Mouse (Mus musculus) limb, embryonic 13.5 days (tissue): Measurements from ENCODE around the gene Higd1c. TPM values are rescaled to one million over a fixed set of nuclear protein-coding genes. Genes with fewer than 3 reads are reported as not detected.
"Not testable (repeated sequence)": the region's sequence is repeated elsewhere in the genome, so short reads cannot be mapped to it uniquely, and the experiment has no call there.

Experiments used
- ATAC-seq: fragments of 200-750 bp; cut with Nextera tagmentation; 2 replicates; pipeline ENCODE4 v1.8.0; 2017; ENCODE audit warnings: low read depth, moderate number of reproducible peaks, moderate TSS enrichment; ENCODE audit not compliant: low FRiP score
- H3K27ac ChIP-seq: fragments of 300-500 bp; sonication (generic); 2 replicates; pipeline ENCODE4 v1.5.1; 2015; ENCODE audit warnings: inconsistent platforms, mild to moderate bottlenecking, moderate library complexity
- H3K27me3 ChIP-seq: fragments of 300-500 bp; sonication (generic); 2 replicates; pipeline ENCODE4 v1.6.1; 2015; ENCODE audit warnings: mild to moderate bottlenecking, inconsistent platforms
- H3K36me3 ChIP-seq: fragments of 300-500 bp; sonication (generic); 2 replicates; pipeline ENCODE4 v1.6.1; 2015; ENCODE audit warnings: inconsistent platforms, mild to moderate bottlenecking, moderate library complexity
- H3K4me1 ChIP-seq: fragments of 300-500 bp; sonication (generic); 2 replicates; pipeline ENCODE4 v1.6.1; 2015; ENCODE audit warnings: inconsistent platforms
- H3K4me2 ChIP-seq: fragments of 300-500 bp; sonication (generic); replicated peaks from 2 replicates; pipeline ENCODE4 v1.6.1; 2015; ENCODE audit warnings: inconsistent platforms, mild to moderate bottlenecking, moderate library complexity
- H3K4me3 ChIP-seq: fragments of 300-500 bp; sonication (generic); 2 replicates; pipeline ENCODE4 v1.5.1; 2015; ENCODE audit warnings: moderate library complexity, mild to moderate bottlenecking, inconsistent platforms
- H3K9ac ChIP-seq: fragments of 300-500 bp; sonication (generic); 2 replicates; pipeline ENCODE4 v1.6.1; 2015; ENCODE audit warnings: mild to moderate bottlenecking, inconsistent platforms
- H3K9me3 ChIP-seq: fragments of 300-500 bp; sonication (generic); 2 replicates; pipeline ENCODE4 v1.6.1; 2016; ENCODE audit warnings: inconsistent platforms
- WGBS: fragments of 180-500 bp; shearing (Covaris S2); methylation state at CpG from one replicate; pipeline ENCODE4 v1.1.7; 2015; 5-methylcytosine and 5-hydroxymethylcytosine counted together
- polyA plus RNA-seq: library from polyadenylated mRNA; unstranded; fragments of >200 nt; fragmentation: Nextera tagmentation; extraction: Ambion mirVana; gene quantifications from 2 replicates; pipeline ENCODE4 v1.2.1, GENCODE M21; 2015

Gene Higd1c
- not detected in 2 replicates for polyA plus RNA-seq

DNA sequence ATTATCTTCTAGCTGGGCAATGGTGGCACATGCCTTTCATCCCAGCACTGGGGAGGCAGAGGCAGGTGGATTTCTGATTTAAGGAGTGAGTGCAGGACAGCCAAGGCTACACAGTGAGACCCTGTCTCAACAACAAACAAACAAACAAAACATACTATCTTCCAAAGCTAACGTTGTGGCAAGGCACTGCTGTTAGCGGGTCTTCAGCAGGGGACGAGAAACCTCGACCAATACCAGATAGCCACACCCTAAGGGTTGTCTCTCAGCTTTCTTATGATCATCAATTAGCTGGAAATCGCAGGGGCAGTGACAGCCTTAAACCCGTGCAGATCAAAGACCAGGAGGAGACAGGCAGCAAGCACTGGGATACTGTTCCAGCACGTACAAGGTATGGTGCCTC, at the start of gene Higd1c:
Higd1c (plus strand) TSS at position 301 of the 400 bp plus-strand sequence.
- Histone ChIP-seq H3K27me3 (peaks cover 5% of the 10 kb centered on the region; the same call in 1 of the 2 replicates), H3K36me3 (no peaks in the 10 kb centered on the region), H3K27ac (no peak within 1 kb of the TSS), H3K9ac (no peak within 1 kb of the TSS), H3K4me1 (peaks cover 7% of the 10 kb centered on the region; the same call in 1 of the 2 replicates), H3K4me3 (no peak within 1 kb of the TSS), H3K9me3 (no peaks in the 10 kb centered on the region; the same call in 1 of the 2 replicates), H3K4me2 (no peak within 1 kb of the TSS)
- 48% methylated on average over 7 of the region's 7 CpGs for WGBS
- ATAC-seq: no peak

DNA sequence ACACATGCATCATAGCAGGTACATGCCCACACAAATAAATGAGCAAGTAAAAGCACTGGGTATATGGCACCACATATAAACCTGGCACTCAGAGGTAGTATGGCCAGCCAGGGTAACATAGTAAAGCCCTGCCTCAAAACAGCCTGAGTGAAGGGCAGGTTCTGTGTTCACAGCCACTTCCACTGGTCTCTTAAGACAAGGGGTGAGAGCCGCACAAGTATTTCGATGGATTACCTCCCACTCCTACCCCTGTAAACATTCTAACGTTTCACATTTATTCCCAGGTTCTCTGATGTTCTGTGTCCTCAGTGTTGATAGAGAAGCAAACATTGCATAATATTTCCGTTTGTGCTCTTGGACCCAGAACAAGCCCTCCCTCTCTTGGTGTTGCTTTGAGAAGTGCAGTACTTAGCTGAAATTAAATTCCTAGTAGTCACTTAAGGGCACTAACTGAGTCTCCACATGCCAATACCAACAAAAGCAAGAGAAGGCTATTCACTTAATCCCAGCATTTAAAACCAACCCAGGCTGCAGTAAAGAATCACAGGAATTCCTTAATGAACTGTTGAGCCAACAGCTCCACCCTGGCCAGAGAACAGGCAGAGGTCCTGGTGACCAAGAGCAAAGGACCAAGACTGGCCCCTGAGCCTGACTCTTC, 46.2 kb upstream of the Higd1c start:
- ATAC-seq, H3K36me3 ChIP-seq, H3K27ac ChIP-seq, H3K9ac ChIP-seq, H3K4me2 ChIP-seq, H3K4me1 ChIP-seq, H3K4me3 ChIP-seq, H3K9me3 ChIP-seq, H3K27me3 ChIP-seq: not testable (repeated sequence)
- 47% methylated on average over 4 of the region's 4 CpGs for WGBS

- Histone ChIP-seq H3K9me3 (no peaks in the 10 kb centered on the region), H3K27ac (no peak overlapping the region)
These were observed 44.5 kb upstream of the Higd1c start for GRCm38 (mm10) chr15:100319884-100320283.

DNA sequence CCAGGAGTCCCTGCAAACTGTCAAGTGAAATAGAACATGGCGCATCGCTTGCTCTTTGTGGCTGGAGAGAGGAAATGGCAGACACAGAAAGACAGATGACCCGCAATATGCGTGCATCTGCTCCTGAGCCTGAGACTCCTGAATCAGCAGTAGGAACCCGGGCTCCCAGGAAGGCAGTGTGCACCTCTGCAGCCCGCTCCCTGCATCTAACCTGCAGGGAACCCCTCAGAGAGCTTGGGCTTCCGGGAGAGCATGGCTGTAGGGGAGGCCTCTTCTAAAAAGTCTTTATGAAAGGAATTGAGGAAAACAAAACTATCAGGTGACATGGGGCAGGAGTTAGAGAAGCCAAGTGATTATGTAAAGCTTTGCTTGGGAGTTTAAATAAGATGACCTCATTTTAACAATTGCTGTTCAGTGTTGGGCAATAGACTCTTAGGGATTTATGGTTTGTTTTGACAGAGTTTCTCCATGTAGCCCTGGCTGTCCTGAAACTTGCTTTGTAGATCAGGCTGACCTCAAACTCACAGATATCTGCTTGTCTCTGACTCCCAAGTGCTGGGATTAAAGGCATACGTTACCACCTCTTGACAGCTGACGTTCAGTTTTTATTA, 43.9 kb upstream of the Higd1c start:
- 0 out of 2 replicates have a peak, but pooled peaks cover 5% of the 10 kb centered on the region for H3K4me1 ChIP-seq
- H3K27me3 ChIP-seq: no peaks in the 10 kb centered on the region
- H3K4me3 ChIP-seq: no peak overlapping the region
- no peak overlapping the region for H3K4me2 ChIP-seq
- H3K36me3 ChIP-seq: no peaks in the 10 kb centered on the region
- WGBS: 50% methylated on average over 9 of the region's 9 CpGs
- no peak overlapping the region for H3K27ac ChIP-seq
- no peak overlapping the region for H3K9ac ChIP-seq
- H3K9me3 ChIP-seq: no peaks in the 10 kb centered on the region
- ATAC-seq: no peak

More at GRCm38 (mm10) chr15:100319884-100320283, 44.5 kb upstream of the Higd1c start:
- no peak overlapping the region for H3K4me2 ChIP-seq
- H3K4me1 ChIP-seq: 0 out of 2 replicates have a peak, but pooled peaks cover 5% of the 10 kb centered on the region
- no peak for ATAC-seq
- H3K27me3 ChIP-seq: no peaks in the 10 kb centered on the region
- 76% methylated on average over 1 of the region's 1 CpGs for WGBS
- H3K9ac ChIP-seq: no peak overlapping the region
- no peak overlapping the region for H3K4me3 ChIP-seq
- H3K36me3 ChIP-seq: no peaks in the 10 kb centered on the region

DNA sequence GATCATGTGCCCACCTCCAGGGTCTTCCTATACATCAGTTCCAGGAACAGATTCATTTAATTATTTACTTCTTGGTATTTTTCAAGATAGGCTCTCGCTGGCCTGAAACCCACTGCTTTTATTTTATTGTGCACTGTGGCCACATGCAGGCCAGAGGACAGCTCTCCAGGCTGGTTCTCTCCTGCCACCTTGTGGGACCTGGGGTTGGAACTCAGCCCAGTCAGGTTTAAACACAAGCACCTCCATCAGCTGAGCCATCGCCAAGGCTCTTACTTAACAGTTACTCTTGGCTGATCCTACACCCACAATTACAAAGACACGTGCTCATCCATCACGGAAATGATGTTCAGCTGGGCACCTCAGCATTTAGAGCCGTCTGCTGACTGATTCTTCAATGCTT, 43.2 kb upstream of the Higd1c start:
- H3K36me3 ChIP-seq: no peaks in the 10 kb centered on the region
- 53% methylated on average over 5 of the region's 5 CpGs for WGBS
- no peaks in the 10 kb centered on the region for H3K9me3 ChIP-seq
- H3K4me1 ChIP-seq: 0 out of 2 replicates have a peak, but pooled peaks cover 5% of the 10 kb centered on the region
- H3K27me3 ChIP-seq: no peaks in the 10 kb centered on the region
- H3K4me3 ChIP-seq: no peak overlapping the region
- ATAC-seq: no peak
- no peak overlapping the region for H3K27ac ChIP-seq
- no peak overlapping the region for H3K9ac ChIP-seq
- H3K4me2 ChIP-seq: no peak overlapping the region

GRCm38 (mm10) chr15:100324021-100324591, 40.2 kb upstream of the Higd1c start:
- WGBS: 63% methylated on average over 12 of the region's 12 CpGs
- no peak overlapping the region for H3K9ac ChIP-seq
- ATAC-seq: no peak
- H3K4me2 ChIP-seq: no peak overlapping the region
- H3K4me1 ChIP-seq: 0 out of 2 replicates have a peak, but pooled peaks cover 5% of the 10 kb centered on the region
- no peaks in the 10 kb centered on the region for H3K9me3 ChIP-seq
- no peak overlapping the region for H3K27ac ChIP-seq
- H3K36me3 ChIP-seq: no peaks in the 10 kb centered on the region
- H3K27me3 ChIP-seq: no peaks in the 10 kb centered on the region
- H3K4me3 ChIP-seq: no peak overlapping the region

DNA sequence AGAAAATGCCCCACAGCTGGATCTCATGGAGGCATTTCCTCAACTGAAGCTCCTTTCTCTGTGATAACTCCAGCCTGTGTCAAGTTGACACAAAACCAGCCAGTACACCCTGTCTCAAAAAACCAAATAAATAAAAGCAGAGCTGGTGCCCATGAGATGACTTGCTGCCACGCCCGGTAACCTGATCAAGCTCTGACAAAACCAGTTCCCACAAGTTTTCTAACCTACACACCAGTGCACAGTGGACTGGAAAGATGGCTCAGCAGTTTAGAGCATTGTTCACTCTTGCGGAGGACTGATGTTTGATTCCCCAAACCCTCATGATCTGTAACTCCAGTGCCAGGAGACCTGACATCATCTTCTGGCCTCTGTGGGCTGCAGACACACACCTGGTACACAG, 39.1 kb upstream of the Higd1c start:
- H3K4me2 ChIP-seq: no peak overlapping the region
- H3K9me3 ChIP-seq: no peaks in the 10 kb centered on the region
- H3K4me1 ChIP-seq: 0 out of 2 replicates have a peak, but pooled peaks cover 2% of the 10 kb centered on the region
- no peak for ATAC-seq
- H3K36me3 ChIP-seq: no peaks in the 10 kb centered on the region
- no peaks in the 10 kb centered on the region for H3K27me3 ChIP-seq
- H3K9ac ChIP-seq: no peak overlapping the region
- H3K27ac ChIP-seq: no peak overlapping the region
- H3K4me3 ChIP-seq: no peak overlapping the region
- 75% methylated on average over 3 of the region's 3 CpGs for WGBS

- not testable (repeated sequence) for ATAC-seq, H3K4me3 ChIP-seq, H3K27me3 ChIP-seq, H3K36me3 ChIP-seq, H3K4me1 ChIP-seq, H3K9me3 ChIP-seq, H3K9ac ChIP-seq, H3K27ac ChIP-seq, H3K4me2 ChIP-seq
- 70% methylated on average over 4 of the region's 4 CpGs for WGBS
These were observed 36.3 kb upstream of the Higd1c start for GRCm38 (mm10) chr15:100328089-100328488.

DNA sequence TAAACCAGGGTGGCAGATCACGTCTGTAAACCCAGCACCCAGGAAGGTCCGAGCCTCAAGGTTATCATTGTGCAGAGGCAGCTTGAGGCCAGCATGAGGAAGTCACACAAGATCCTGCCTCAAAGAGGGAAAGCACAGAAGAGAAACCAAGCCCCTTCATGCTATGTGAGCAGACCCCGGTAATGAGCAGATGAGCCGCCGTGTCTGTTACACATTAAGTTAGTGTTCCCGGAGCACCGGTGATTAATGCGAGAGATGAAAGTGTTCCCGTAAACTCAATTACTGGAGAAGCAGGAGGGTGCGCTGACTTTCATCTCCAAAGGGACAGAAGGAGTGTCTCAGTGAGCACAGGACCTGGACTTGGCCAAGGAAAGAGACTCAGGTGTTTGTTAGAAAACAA, 35.0 kb upstream of the Higd1c start:
- not testable (repeated sequence) for H3K9me3 ChIP-seq, H3K27me3 ChIP-seq, H3K4me2 ChIP-seq, ATAC-seq, H3K4me1 ChIP-seq, H3K9ac ChIP-seq, H3K4me3 ChIP-seq, H3K27ac ChIP-seq, H3K36me3 ChIP-seq
- 10% methylated on average over 10 of the region's 10 CpGs for WGBS

DNA sequence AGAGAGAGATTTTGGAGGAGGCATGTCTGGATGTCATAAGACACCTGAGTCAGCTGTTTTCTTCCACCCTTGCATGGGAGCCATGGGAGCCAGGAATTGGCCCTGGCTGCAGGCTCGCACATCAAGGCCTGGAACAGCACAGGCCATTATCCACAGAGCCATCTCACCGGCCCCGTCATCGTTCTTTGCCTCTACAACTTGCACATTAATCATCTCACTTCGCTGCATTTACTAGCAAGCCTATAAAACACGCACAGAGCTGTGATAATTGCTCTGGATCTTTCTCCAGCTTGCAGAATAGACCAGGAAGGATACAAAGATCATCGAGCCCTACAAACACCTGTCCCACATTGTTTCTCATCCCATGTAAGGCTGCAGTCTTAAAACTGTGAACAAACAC, 33.6 kb upstream of the Higd1c start:
- 37% methylated on average over 7 of the region's 7 CpGs for WGBS
- Histone ChIP-seq H3K4me2 (no peak overlapping the region), H3K27me3 (no peaks in the 10 kb centered on the region), H3K27ac (no peak overlapping the region), H3K36me3 (no peaks in the 10 kb centered on the region), H3K9me3 (no peaks in the 10 kb centered on the region), H3K9ac (no peak overlapping the region), H3K4me1 (0 out of 2 replicates have a peak, but pooled peaks cover 5% of the 10 kb centered on the region), H3K4me3 (no peak overlapping the region)
- ATAC-seq: no peak

DNA sequence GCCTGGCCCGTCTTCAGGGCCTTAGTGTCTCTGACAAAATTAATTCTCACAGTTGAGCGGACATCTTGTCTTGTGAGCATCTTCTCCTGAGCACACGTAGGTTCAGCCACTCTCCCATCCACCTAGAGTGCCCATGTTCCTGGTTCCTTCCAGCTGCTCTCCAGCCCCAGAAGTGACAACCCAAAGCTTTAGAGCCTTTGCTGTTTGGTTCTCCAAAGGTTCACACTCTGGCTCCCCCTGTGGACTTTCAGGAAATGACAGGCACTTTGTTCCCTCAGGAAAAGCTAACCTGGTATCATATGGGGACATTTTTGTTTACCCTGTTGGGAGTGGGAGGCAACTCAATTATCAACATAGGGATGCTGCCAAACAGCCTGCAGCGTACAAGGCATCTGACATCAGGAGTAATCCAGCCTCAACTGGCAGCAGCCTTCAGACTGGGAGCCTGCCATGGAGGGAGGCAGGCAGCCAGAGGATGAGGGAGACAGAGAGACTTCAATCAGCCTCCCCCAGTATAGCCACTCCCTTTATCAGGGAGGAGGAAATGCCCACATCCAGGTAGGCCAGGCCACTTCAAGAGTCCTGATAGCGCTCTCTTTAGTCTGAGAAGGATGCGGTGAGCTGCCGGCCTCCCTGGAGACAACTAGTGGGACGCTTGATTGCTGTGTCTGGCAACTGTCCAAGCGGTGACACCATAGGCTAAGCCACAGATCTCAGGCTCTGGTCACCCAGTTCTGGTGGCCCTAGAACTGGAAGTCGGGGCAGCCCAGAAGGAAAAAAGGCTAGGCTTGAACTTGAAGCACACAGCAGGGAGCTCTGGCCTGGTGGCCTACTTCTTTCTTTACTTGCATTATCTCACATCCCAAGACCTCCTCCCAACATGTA, 32.0 kb upstream of the Higd1c start:
- H3K4me1 ChIP-seq, H3K36me3 ChIP-seq, ATAC-seq, H3K4me2 ChIP-seq, H3K27me3 ChIP-seq, H3K9me3 ChIP-seq, H3K4me3 ChIP-seq, H3K9ac ChIP-seq, H3K27ac ChIP-seq: not testable (repeated sequence)
- 70% methylated on average over 3 of the region's 10 CpGs for WGBS

DNA sequence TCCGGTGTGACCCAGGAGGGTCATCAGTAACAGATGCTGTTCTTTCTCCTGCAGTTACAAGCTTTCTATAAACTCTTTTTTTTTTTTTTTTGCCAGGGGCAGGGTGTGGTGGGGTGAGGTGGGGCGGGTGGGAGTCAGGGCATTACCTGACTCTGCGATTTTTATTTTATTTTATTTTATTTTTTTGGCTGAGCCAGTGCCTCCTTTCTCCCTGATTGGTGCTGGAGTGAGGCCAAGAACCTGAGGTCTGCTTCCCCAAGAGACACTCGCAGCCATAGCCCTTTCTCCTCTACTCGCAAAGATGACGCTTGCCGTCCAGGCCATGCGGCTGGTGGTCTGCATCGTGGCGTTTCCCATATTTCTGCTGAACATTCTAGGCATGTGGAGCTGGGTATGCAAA, 29.7 kb upstream of the Higd1c start, which contains the start of gene Mettl7a3:
Mettl7a3 (plus strand) TSS at position 301 of the 400 bp plus-strand sequence.
- WGBS: 44% methylated on average over 10 of the region's 10 CpGs
- Histone ChIP-seq H3K4me3 (no peak within 1 kb of the TSS), H3K9ac (no peak within 1 kb of the TSS), H3K27ac (no peak within 1 kb of the TSS), H3K4me2 (no peak within 1 kb of the TSS), H3K9me3 (no peaks in the 10 kb centered on the region), H3K4me1 (0 out of 2 replicates have a peak, but pooled peaks cover 5% of the 10 kb centered on the region), H3K27me3 (no peaks in the 10 kb centered on the region), H3K36me3 (no peaks in the 10 kb centered on the region)
- ATAC-seq: no peak
